Mouse (Mus musculus) CH12.LX (cell line): ENCODE measurements around the gene Zbtb20. TPM values are rescaled to one million over a fixed set of nuclear protein-coding genes. Genes with fewer than 3 reads are reported as not detected.

Experiments used
- DNase-seq: peaks from one replicate; pipeline ENCODE4 v3.0.0-alpha.2; 2013; ENCODE audit errors: extremely low read depth
- H3K27ac ChIP-seq: 2 replicates; pipeline ENCODE4 v1.5.1; 2012; ENCODE audit warnings: low read depth, mild to moderate bottlenecking, control low read depth, moderate library complexity; ENCODE audit not compliant: insufficient read depth
- H3K27me3 ChIP-seq: replicated peaks from 2 replicates; pipeline ENCODE3; 2012; ENCODE audit warnings: inconsistent platforms
- H3K36me3 ChIP-seq, 2 experiments: replicated peaks in 1 of 2; 2 replicates each; pipeline versions ENCODE3 to v1.6.1; 2012; ENCODE audit warnings: inconsistent platforms in 1 of 2, low read length in 1 of 2, mild to moderate bottlenecking in 1 of 2, mixed read lengths in 1 of 2, moderate library complexity in 1 of 2; ENCODE audit not compliant: control insufficient read depth in 1 of 2, insufficient read depth in 1 of 2
- H3K4me1 ChIP-seq, 2 experiments: 2 replicates each; pipeline ENCODE4 v1.6.1; 2012; ENCODE audit warnings: inconsistent platforms in 1 of 2, moderate library complexity in 1 of 2; ENCODE audit not compliant: insufficient read depth in 2 of 2, control insufficient read depth in 1 of 2
- H3K4me2 ChIP-seq: 2 replicates; pipeline ENCODE4 v1.6.1; 2012; ENCODE audit warnings: low read depth, mild to moderate bottlenecking, control low read depth; ENCODE audit not compliant: poor library complexity, insufficient read depth, severe bottlenecking
- H3K4me3 ChIP-seq, 3 experiments: fragments of 150-350 bp in 1 of 3; sonication (generic) in 1 of 3; replicated peaks in 1 of 3; 2 replicates each; pipeline versions ENCODE3 to v1.5.1; 2011 to 2012; ENCODE audit warnings: low read depth in 2 of 3, low read length in 2 of 3, mild to moderate bottlenecking in 2 of 3, moderate library complexity in 2 of 3, control low read depth in 1 of 3, improper control_type of control experiment in 1 of 3, inconsistent platforms in 1 of 3, mixed read lengths in 1 of 3; ENCODE audit not compliant: poor library complexity in 1 of 3
- H3K79me2 ChIP-seq: replicated peaks from 2 replicates; pipeline ENCODE4 v1.6.1; 2012; ENCODE audit warnings: mild to moderate bottlenecking, moderate library complexity; ENCODE audit not compliant: control insufficient read depth, poor library complexity, insufficient read depth, severe bottlenecking; ENCODE audit errors: extremely low read depth
- H3K9ac ChIP-seq: 2 replicates; pipeline ENCODE4 v1.6.1; 2012; ENCODE audit warnings: low read depth, mild to moderate bottlenecking, control low read depth, moderate library complexity; ENCODE audit not compliant: insufficient read depth
- H3K9me3 ChIP-seq: replicated peaks from 2 replicates; pipeline ENCODE3; 2012; ENCODE audit warnings: low read length, inconsistent platforms, mixed read lengths
- CHD2 ChIP-seq: IDR thresholded peaks from 2 replicates; pipeline ENCODE4 v1.6.1; 2011; ENCODE audit warnings: low read length, improper control_type of control experiment
- CTCF ChIP-seq, 2 experiments: IDR thresholded peaks in 1 of 2; conservative IDR thresholded peaks in 1 of 2; 2 replicates each; pipeline ENCODE4 v1.5.1; 2011 to 2012; ENCODE audit warnings: low read depth in 2 of 2, low read length in 2 of 2, improper control_type of control experiment in 1 of 2, inconsistent platforms in 1 of 2, mild to moderate bottlenecking in 1 of 2, moderate library complexity in 1 of 2
- E2F4 ChIP-seq: IDR thresholded peaks from 2 replicates; pipeline ENCODE4 v1.6.1; 2011; ENCODE audit warnings: low read depth, low read length, improper control_type of control experiment; ENCODE audit not compliant: insufficient replicate concordance
- ELF1 ChIP-seq: IDR thresholded peaks from 2 replicates; pipeline ENCODE4 v1.6.1; 2014; ENCODE audit warnings: low read depth, mild to moderate bottlenecking, inconsistent platforms, low read length, improper control_type of control experiment
- HCFC1 ChIP-seq: IDR thresholded peaks from 2 replicates; pipeline ENCODE4 v1.6.1; 2012; ENCODE audit warnings: low read depth, mild to moderate bottlenecking, inconsistent platforms, low read length, improper control_type of control experiment
- IRF4 ChIP-seq: IDR thresholded peaks from 2 replicates; pipeline ENCODE4 v1.6.1; 2014; ENCODE audit warnings: low read depth, mild to moderate bottlenecking, inconsistent platforms, low read length, improper control_type of control experiment
- JUN ChIP-seq: IDR thresholded peaks from 2 replicates; pipeline ENCODE4 v1.6.1; 2011; ENCODE audit warnings: low read depth, mild to moderate bottlenecking, low read length, improper control_type of control experiment, moderate library complexity; ENCODE audit not compliant: insufficient read depth
- JUND ChIP-seq: conservative IDR thresholded peaks from 2 replicates; pipeline ENCODE4 v1.6.1; 2011; ENCODE audit warnings: low read depth, low read length, improper control_type of control experiment
- MAFK ChIP-seq: IDR thresholded peaks from 2 replicates; pipeline ENCODE4 v1.6.1; 2011; ENCODE audit warnings: low read length, improper control_type of control experiment; ENCODE audit not compliant: insufficient replicate concordance
- MAZ ChIP-seq: IDR thresholded peaks from 2 replicates; pipeline ENCODE4 v1.6.1; 2012; ENCODE audit warnings: low read depth, mild to moderate bottlenecking, inconsistent platforms, low read length, improper control_type of control experiment, moderate library complexity
- MXI1 ChIP-seq: IDR thresholded peaks from 2 replicates; pipeline ENCODE4 v1.6.1; 2011; ENCODE audit warnings: mild to moderate bottlenecking, low read depth, low read length, improper control_type of control experiment
- MYC ChIP-seq: IDR thresholded peaks from 2 replicates; pipeline ENCODE4 v1.6.1; 2011; ENCODE audit warnings: low read depth, mild to moderate bottlenecking, improper control_type of control experiment, low read length
- NELFE ChIP-seq: IDR thresholded peaks from 2 replicates; pipeline ENCODE4 v1.6.1; 2011; ENCODE audit warnings: low read depth, low read length, improper control_type of control experiment
- NRF1 ChIP-seq: IDR thresholded peaks from 2 replicates; pipeline ENCODE4 v1.6.1; 2014; ENCODE audit warnings: low read depth, mild to moderate bottlenecking, inconsistent platforms, low read length, improper control_type of control experiment, moderate library complexity
- PAX5 ChIP-seq: IDR thresholded peaks from 2 replicates; pipeline ENCODE4 v1.6.1; 2012; ENCODE audit warnings: low read length, inconsistent platforms, mixed read lengths
- POLR2A ChIP-seq: IDR thresholded peaks from 2 replicates; pipeline ENCODE4 v1.6.1; 2011; ENCODE audit warnings: low read depth, mild to moderate bottlenecking, improper control_type of control experiment, low read length
- POLR2AphosphoS2 ChIP-seq: IDR thresholded peaks from 2 replicates; pipeline ENCODE4 v1.6.1; 2011; ENCODE audit warnings: low read depth, low read length, improper control_type of control experiment
- RAD21 ChIP-seq: IDR thresholded peaks from 2 replicates; pipeline ENCODE4 v1.6.1; 2011; ENCODE audit warnings: low read depth, mild to moderate bottlenecking, low read length, improper control_type of control experiment, moderate library complexity
- RCOR1 ChIP-seq: conservative IDR thresholded peaks from 2 replicates; pipeline ENCODE4 v1.6.1; 2012; ENCODE audit warnings: low read depth, mild to moderate bottlenecking, inconsistent platforms, low read length, improper control_type of control experiment
- TCF12 ChIP-seq: IDR thresholded peaks from 2 replicates; pipeline ENCODE4 v1.6.1; 2014; ENCODE audit warnings: low read depth, mild to moderate bottlenecking, inconsistent platforms, low read length, improper control_type of control experiment
- UBTF ChIP-seq: IDR thresholded peaks from 2 replicates; pipeline ENCODE4 v1.6.1; 2012; ENCODE audit warnings: low read depth, mild to moderate bottlenecking, inconsistent platforms, low read length, improper control_type of control experiment, moderate library complexity
- USF2 ChIP-seq: conservative IDR thresholded peaks from 2 replicates; pipeline ENCODE4 v1.6.1; 2011; ENCODE audit warnings: low read depth, low read length, improper control_type of control experiment
- ZC3H11A ChIP-seq: IDR thresholded peaks from 2 replicates; pipeline ENCODE4 v1.6.1; 2012; ENCODE audit warnings: low read depth, mild to moderate bottlenecking, inconsistent platforms, low read length, improper control_type of control experiment
- ZKSCAN1 ChIP-seq: IDR thresholded peaks from 2 replicates; pipeline ENCODE4 v1.6.1; 2012; ENCODE audit warnings: low read depth, inconsistent platforms, low read length, improper control_type of control experiment, borderline replicate concordance
- ZMIZ1 ChIP-seq: IDR thresholded peaks from 2 replicates; pipeline ENCODE4 v1.6.1; 2012; ENCODE audit warnings: low read depth, mild to moderate bottlenecking, inconsistent platforms, low read length, improper control_type of control experiment
- dilution Hi-C: fragments of 300-500 bp; cut with MboI; formaldehyde crosslinking; loops from 2 replicates; pipeline ENCODE4 v1.14.3; 2020; ENCODE audit warnings: low sequenced_read_pairs; ENCODE audit not compliant: extremely low pct_unique_long_range_greater_than_20kb, extremely low pct_ligation_motif_present
- in situ Hi-C: fragments of 300-500 bp; cut with MboI; formaldehyde crosslinking; loops from 3 replicates; pipeline ENCODE4 v1.14.3; 2019; ENCODE audit warnings: low sequenced_read_pairs, low pct_ligation_motif_present, low pct_unique_long_range_greater_than_20kb, mixed read lengths
- polyA plus RNA-seq: library from polyadenylated mRNA; unstranded; fragments of >175 nt; gene quantifications from 2 replicates; pipeline ENCODE4 v1.2.1, GENCODE M21; 2012; ENCODE audit warnings: low read depth; ENCODE audit not compliant: insufficient read length
- total RNA-seq, 2 experiments: library from RNA; depleted of rRNA; stranded (reverse); fragments of 300-350 nt in 1 of 2; fragments of >200 nt in 1 of 2; gene quantifications; 2 replicates each; pipeline ENCODE4 v1.2.3; 2012 to 2014

Gene Zbtb20
- total and polyA plus RNA-seq, 3 experiments: 24.9 to 58.0 (median 51.6) TPM

- peaks cover 0 to 15% of the 10 kb centered on the region in 2 experiments for H3K36me3 ChIP-seq
- no peak overlapping the region for H3K27ac ChIP-seq
- H3K4me2 ChIP-seq: no peak overlapping the region
- no peaks in the 10 kb centered on the region for H3K27me3 ChIP-seq
- in situ Hi-C loops (loop anchor here (25.0 kb wide), 1 partner anchor 436 kb away; no protein-coding TSS in a partner anchor), dilution Hi-C loops (no loop called here)
- H3K9ac ChIP-seq: no peak overlapping the region
- H3K4me1 ChIP-seq: peaks cover 10 to 30% of the 10 kb centered on the region in 2 experiments
- TF ChIP-seq ZKSCAN1 (no peak), IRF4 (no peak)
- H3K4me3 ChIP-seq: no peak overlapping the region
- DNase-seq: no peak
- H3K9me3 ChIP-seq: no peaks in the 10 kb centered on the region
- no peaks in the 10 kb centered on the region for H3K79me2 ChIP-seq
Observed at GRCm38 (mm10) chr16:43376782-43377181, 501.1 kb downstream of the Zbtb20 start.

GRCm38 (mm10) chr16:43379351-43380325 is 504.0 kb downstream of the Zbtb20 start:
- in situ Hi-C loops (loop anchor here (25.0 kb wide), 1 partner anchor 433 kb away; no protein-coding TSS in a partner anchor), dilution Hi-C loops (no loop called here)
- H3K36me3 ChIP-seq: peaks cover 0 to 15% of the 10 kb centered on the region in 2 experiments

GRCm38 (mm10) chr16:43381183-43381582 is 505.5 kb downstream of the Zbtb20 start:
- Histone ChIP-seq H3K9me3 (no peaks in the 10 kb centered on the region), H3K27ac (no peak overlapping the region), H3K79me2 (no peaks in the 10 kb centered on the region), H3K4me2 (no peak overlapping the region), H3K4me3 (peak overlapping the region in 1 of 3 experiments; percentile 6), H3K36me3 (peaks cover 0 to 11% of the 10 kb centered on the region in 2 experiments), H3K4me1 (peaks cover 15 to 63% of the 10 kb centered on the region in 2 experiments), H3K9ac (no peak overlapping the region), H3K27me3 (no peaks in the 10 kb centered on the region)
- DNase-seq: no peak
- dilution Hi-C loops: no loop called here
- in situ Hi-C loops: loop anchor here (25.0 kb wide), 1 partner anchor 431 kb away; no protein-coding TSS in a partner anchor
- TF ChIP-seq TCF12 (no peak), CHD2 (no peak), CTCF (conservative IDR thresholded peaks at IDR 0.05 in 1 of 2, IDR thresholded peaks at IDR 0.05 in 1 of 2; ENCODE audit: low read depth in 2 of 2, low read length in 2 of 2) (no peak), ZC3H11A (no peak), RAD21 (no peak; the same call in 1 of the 2 replicates), ELF1 (peak; percentile 66), MAZ (no peak), PAX5 (no peak), E2F4 (no peak), MYC (no peak), MXI1 (no peak), JUN (no peak), ZKSCAN1 (no peak), JUND (peak; percentile 37; the same call in 1 of the 2 replicates), POLR2AphosphoS2 (no peak), NRF1 (no peak), MAFK (no peak), HCFC1 (peak; percentile 56; the same call in 1 of the 2 replicates)

More at GRCm38 (mm10) chr16:43379351-43380325, 504.0 kb downstream of the Zbtb20 start:
- Histone ChIP-seq H3K4me2 (no peak overlapping the region), H3K27me3 (no peaks in the 10 kb centered on the region), H3K79me2 (no peaks in the 10 kb centered on the region), H3K9ac (no peak overlapping the region), H3K27ac (no peak overlapping the region), H3K4me1 (peaks cover 17 to 53% of the 10 kb centered on the region in 2 experiments), H3K9me3 (no peaks in the 10 kb centered on the region), H3K4me3 (no peak overlapping the region)
- DNase-seq: no peak
- TF ChIP-seq MAFK (no peak), NELFE (no peak), RCOR1 (no peak), NRF1 (no peak), UBTF (no peak), POLR2A (no peak), ZC3H11A (no peak), JUND (no peak), HCFC1 (no peak), ZMIZ1 (no peak), ZKSCAN1 (no peak), USF2 (no peak)
